Mouse (Mus musculus) adipocyte (in vitro differentiated cells): ENCODE data around the gene Scgb2b11.
"Not testable (repeated sequence)": the region's sequence is repeated elsewhere in the genome, so short reads cannot be mapped to it uniquely, and the experiment has no call there.

Experiments
- DNase-seq: peaks from one replicate; pipeline ENCODE4 v3.0.0-alpha.2; 2016; ENCODE audit warnings: low spot score

Gene Scgb2b11

DNA sequence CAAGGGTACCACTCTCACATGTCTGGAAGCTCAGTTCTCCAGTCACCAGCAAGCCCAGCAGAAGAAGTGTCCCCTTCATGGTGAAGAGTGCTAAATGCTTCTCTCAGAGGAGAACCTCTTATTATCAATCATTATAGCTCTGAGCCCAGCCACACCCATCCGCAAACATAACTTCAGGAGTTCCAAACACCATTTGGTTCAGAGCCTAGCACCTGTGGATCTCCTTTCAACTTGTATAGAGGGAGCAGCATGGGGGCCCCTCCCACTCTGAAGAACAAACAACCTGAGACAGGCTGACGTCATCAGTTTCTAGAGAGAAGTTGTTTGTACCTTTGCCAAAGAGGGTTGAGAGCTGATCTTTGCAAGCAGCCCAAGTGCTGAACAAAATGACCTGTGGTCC, at the start of gene Scgb2b11:
Scgb2b11 (minus strand) TSS at position 101 of the 400 bp plus-strand sequence.
- not testable (repeated sequence) for DNase-seq

DNA sequence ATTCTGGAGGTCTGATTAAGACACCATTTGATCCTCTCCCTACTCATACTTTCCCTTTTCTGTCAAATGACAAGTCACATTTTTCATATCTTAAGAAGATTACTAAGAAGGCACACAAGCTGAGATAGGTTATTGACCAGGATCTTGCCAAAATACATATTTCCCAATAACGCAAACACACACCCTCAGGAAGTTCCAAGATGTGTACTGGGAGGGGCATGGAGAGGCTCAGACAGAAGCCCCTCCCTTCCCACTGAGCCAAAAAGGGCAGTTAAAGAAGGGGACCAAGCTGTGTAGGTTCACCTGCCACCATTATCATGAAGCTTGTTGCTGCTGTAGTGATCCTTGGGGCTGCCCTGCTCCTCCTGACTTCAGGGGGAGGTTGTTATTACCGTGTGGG, 11.6 kb upstream of the Scgb2b11 start, which contains the start of gene Scgb1b11:
Scgb1b11 (plus strand) TSS at position 301 of the 400 bp plus-strand sequence.
- not testable (repeated sequence) for DNase-seq
